Mouse (Mus musculus) stomach, postnatal 0 days (tissue): ENCODE data around the gene Vgll4.

ENCODE experiments used
- CTCF ChIP-seq: IDR thresholded peaks from 2 replicates; pipeline ENCODE4 v1.5.1; 2016; ENCODE audit warnings: antibody characterized with exemption, low read depth, mild to moderate bottlenecking, moderate library complexity
- EP300 ChIP-seq: optimal IDR thresholded peaks from 2 replicates; pipeline ENCODE3; 2016; ENCODE audit warnings: antibody characterized with exemption

DNA sequence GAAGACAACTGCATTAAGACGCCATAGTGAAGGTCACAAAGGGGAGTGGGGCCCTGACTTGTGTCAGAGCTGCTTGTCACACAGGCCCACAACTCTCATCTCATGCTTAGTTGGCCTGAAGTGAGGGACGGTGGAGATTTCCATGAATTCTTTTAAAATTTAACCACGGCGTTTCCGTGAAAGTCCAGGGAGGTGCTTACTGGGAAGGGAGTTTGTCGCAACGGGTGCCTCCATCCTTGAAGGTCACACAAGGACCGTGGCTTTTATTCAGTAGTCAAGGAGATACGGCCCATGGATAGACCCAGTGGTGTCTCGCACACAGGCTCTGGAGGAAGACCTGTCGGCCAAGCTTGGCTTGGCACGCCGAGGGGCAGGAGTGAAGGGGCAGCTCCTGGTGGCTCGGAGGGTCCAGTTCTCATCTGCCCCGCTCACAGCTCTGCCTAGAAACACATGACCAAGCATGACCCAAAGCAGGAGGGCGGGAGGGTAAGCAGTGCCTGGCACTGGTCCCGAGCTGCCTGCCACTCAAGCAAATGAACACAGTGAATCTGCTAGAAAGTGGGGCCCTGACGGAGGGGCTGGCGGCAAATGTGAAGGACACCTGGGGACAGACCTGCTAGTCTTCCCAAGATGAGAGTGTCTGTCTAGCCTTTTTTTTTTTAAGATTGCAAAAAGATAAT is 90.8 kb downstream of the Vgll4 start:
- no peak for TF ChIP-seq CTCF
- no peak for TF ChIP-seq EP300
